Mouse (Mus musculus) olfactory bulb, adult 2 months (tissue): ENCODE measurements at regions not wholly inside any gene's neighbourhood (a gene's known extent, or its start where the extent isn't known, plus 50 kb on each side); places are given as distances from the start of the nearest gene placed in this dataset.

Experiments used
- CTCF ChIP-seq: fragments of 200-500 bp; IDR thresholded peaks from 2 replicates; pipeline ENCODE4 v1.5.1; 2012; ENCODE audit warnings: low read depth, mild to moderate bottlenecking, low read length, moderate library complexity; ENCODE audit not compliant: insufficient read depth
- POLR2A ChIP-seq: fragments of 200-500 bp; IDR thresholded peaks from 2 replicates; pipeline ENCODE4 v1.6.1; 2012; ENCODE audit warnings: mild to moderate bottlenecking, low read depth, low read length, moderate library complexity; ENCODE audit not compliant: insufficient read depth

DNA sequence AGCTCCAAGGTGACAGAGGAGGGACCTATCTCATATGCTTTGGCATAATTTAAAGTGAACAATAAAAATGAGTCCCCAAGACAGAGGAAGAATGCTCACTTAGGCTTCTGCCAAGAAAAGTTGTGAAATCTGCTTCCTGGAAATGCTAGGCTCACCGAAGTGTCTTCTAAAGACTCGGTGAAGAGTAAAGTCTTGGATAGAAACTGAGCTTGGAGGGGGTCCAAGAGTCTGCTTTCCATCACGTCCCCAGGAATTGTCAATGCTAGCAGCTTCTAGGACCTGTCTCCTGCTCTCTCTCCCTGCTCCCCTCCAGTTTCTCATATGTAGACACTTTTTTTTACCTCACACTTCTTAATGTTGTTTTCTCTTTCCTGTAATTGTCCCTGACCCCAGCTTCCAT lies 97.6 kb upstream of the Frmd4a start:
- TF ChIP-seq POLR2A (no peak), CTCF (no peak)
